Mouse (Mus musculus) ES-Bruce4 (cell line): ENCODE measurements at regions not wholly inside any gene's neighbourhood (a gene's known extent, or its start where the extent isn't known, plus 50 kb on each side); places are given as distances from the start of the nearest gene placed in this dataset.

ENCODE experiments used
- CTCF ChIP-seq: IDR thresholded peaks from one replicate; pipeline ENCODE4 v1.8.1; 2011; ENCODE audit warnings: low read depth, low read length
- EP300 ChIP-seq: IDR thresholded peaks from 2 replicates; pipeline ENCODE4 v1.6.1; 2011; ENCODE audit warnings: low read depth, low read length; ENCODE audit not compliant: insufficient read depth
- POLR2A ChIP-seq: IDR thresholded peaks from one replicate; pipeline ENCODE4 v1.8.1; 2011; ENCODE audit warnings: low read length; ENCODE audit not compliant: insufficient read depth

DNA sequence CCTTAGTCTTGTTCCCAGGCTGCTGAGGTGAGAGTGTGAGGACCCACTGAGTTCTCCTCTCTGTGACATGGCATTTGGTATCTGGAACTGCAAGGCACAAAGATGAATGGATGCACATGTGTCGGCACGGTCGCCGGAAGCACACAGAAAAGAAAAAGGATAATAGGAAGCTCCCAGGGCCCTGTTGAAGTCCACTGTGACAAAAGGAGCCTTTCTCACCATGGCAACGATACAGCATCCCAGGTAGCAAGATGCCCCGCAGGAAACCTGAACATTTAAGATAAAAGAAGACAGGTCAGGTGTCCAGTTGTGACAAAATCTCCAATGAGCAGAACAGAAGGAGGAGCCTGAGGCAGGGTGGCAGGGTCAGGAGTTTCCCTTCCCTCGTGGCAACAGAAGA lies 87.5 kb downstream of the Hs3st3b1 start:
- no peak for TF ChIP-seq CTCF
- TF ChIP-seq POLR2A: no peak
- no peak for TF ChIP-seq EP300
